Mouse (Mus musculus) left cerebral cortex, postnatal 36 days (tissue): ENCODE data around the gene Phlpp1. TPM values are rescaled to one million over a fixed set of nuclear protein-coding genes. Genes with fewer than 3 reads are reported as not detected.

Experiments used
- DNase-seq, 2 experiments: peaks; one replicate each; pipeline ENCODE4 v3.0.0; 2021 to 2022; ENCODE audit warnings: low spot score in 2 of 2, mixed read lengths in 1 of 2
- intact Hi-C: fragments of 180-260 bp; cut with DNase I; formaldehyde crosslinking; loops from one replicate; pipeline ENCODE4 v1.15.1; 2025
- total RNA-seq, 2 experiments: library from RNA; stranded (reverse); gene quantifications; 2 replicates each; pipeline ENCODE4 v1.2.3; 2021

Phlpp1 gene
- total RNA-seq, 2 experiments from 2014 or later = 64.2 to 65.0 TPM

- intact Hi-C loops = no loop called here
Measured at GRCm38 (mm10) chr1:106160916-106161315, 10.6 kb upstream of the Phlpp1 start.

GRCm38 (mm10) chr1:106162581-106162980 is 9.0 kb upstream of the Phlpp1 start:
- DNase-seq = no peak
- intact Hi-C loops = no loop called here

More at GRCm38 (mm10) chr1:106160916-106161315, 10.6 kb upstream of the Phlpp1 start:
- DNase-seq = no peak

GRCm38 (mm10) chr1:106163401-106163800 is 8.2 kb upstream of the Phlpp1 start:
- no peak for DNase-seq
- intact Hi-C loops = no loop called here

GRCm38 (mm10) chr1:106164111-106164510 is 7.4 kb upstream of the Phlpp1 start:
- intact Hi-C loops = no loop called here
- no peak for DNase-seq

GRCm38 (mm10) chr1:106168001-106168400 is 3.6 kb upstream of the Phlpp1 start:
- intact Hi-C loops = no loop called here

GRCm38 (mm10) chr1:106168801-106169200 is 2.8 kb upstream of the Phlpp1 start:
- DNase-seq = no peak
- intact Hi-C loops = no loop called here

More at GRCm38 (mm10) chr1:106168001-106168400, 3.6 kb upstream of the Phlpp1 start:
- DNase-seq = no peak

GRCm38 (mm10) chr1:106169741-106170265 is 1.7 kb upstream of the Phlpp1 start:
- DNase-seq = no peak
- intact Hi-C loops = loop anchor here (2.0 to 10.0 kb wide), 5 partner anchors 72 to 545 kb away; partner anchors contain the start of genes Bcl2 and Zcchc2

- DNase-seq = peak; percentile 46 to 61
- intact Hi-C loops = loop anchor here (2.0 to 10.0 kb wide), 5 partner anchors 70 to 542 kb away; partner anchors contain the start of genes Bcl2 and Zcchc2
Measured at GRCm38 (mm10) chr1:106172301-106172930, 864 bp downstream of the Phlpp1 start.

- intact Hi-C loops = loop anchor here (2.0 to 10.0 kb wide), 5 partner anchors 69 to 542 kb away; partner anchors contain the start of genes Bcl2 and Zcchc2
- peak; percentile 38 to 49 for DNase-seq
Measured at GRCm38 (mm10) chr1:106172931-106173371, 1.4 kb downstream of the Phlpp1 start.

GRCm38 (mm10) chr1:106173621-106174156 is 2.1 kb downstream of the Phlpp1 start:
- no peak for DNase-seq
- intact Hi-C loops = loop anchor here (2.0 to 10.0 kb wide), 5 partner anchors 69 to 541 kb away; partner anchors contain the start of genes Bcl2 and Zcchc2

- intact Hi-C loops = loop anchor here (5.0 to 10.0 kb wide), 4 partner anchors 68 to 540 kb away; partner anchors contain the start of genes Bcl2 and Zcchc2
- DNase-seq = no peak
Measured at GRCm38 (mm10) chr1:106174598-106174997, 3.0 kb downstream of the Phlpp1 start.

GRCm38 (mm10) chr1:106175360-106175759 is 3.8 kb downstream of the Phlpp1 start:
- DNase-seq = no peak
- intact Hi-C loops = loop anchor here (10.0 kb wide), 2 partner anchors 179 to 539 kb away; partner anchors contain the start of gene Bcl2

- no peak for DNase-seq
- intact Hi-C loops = loop anchor here (10.0 kb wide), 2 partner anchors 178 to 538 kb away; partner anchors contain the start of gene Bcl2
Measured at GRCm38 (mm10) chr1:106176791-106177190, 5.2 kb downstream of the Phlpp1 start.

GRCm38 (mm10) chr1:106177868-106178790 is 6.6 kb downstream of the Phlpp1 start:
- no peak for DNase-seq
- intact Hi-C loops = loop anchor here (10.0 kb wide), 2 partner anchors 177 to 537 kb away; partner anchors contain the start of gene Bcl2

- intact Hi-C loops = no loop called here
- DNase-seq = no peak
Measured at GRCm38 (mm10) chr1:106183701-106184100, 12.1 kb downstream of the Phlpp1 start.

GRCm38 (mm10) chr1:106184780-106185460 is 13.4 kb downstream of the Phlpp1 start:
- intact Hi-C loops = no loop called here
- DNase-seq = no peak

- DNase-seq = no peak
- intact Hi-C loops = no loop called here
Measured at GRCm38 (mm10) chr1:106185461-106185924, 13.9 kb downstream of the Phlpp1 start.

GRCm38 (mm10) chr1:106186062-106186461 is 14.5 kb downstream of the Phlpp1 start:
- intact Hi-C loops = no loop called here
- DNase-seq = no peak

GRCm38 (mm10) chr1:106187480-106187879 is 15.9 kb downstream of the Phlpp1 start:
- intact Hi-C loops = no loop called here
- DNase-seq = no peak
